Mouse (Mus musculus): ENCODE results near the gene 1810013L24Rik.

- TF ChIP-seq CTCF (IDR thresholded peaks at IDR 0.05; ENCODE audit: borderline replicate concordance, extremely low read depth, insufficient read depth, insufficient read length) (no peak), POLR2A (IDR thresholded peaks at IDR 0.05; ENCODE audit: borderline replicate concordance, extremely low read depth, insufficient read depth, insufficient read length, poor library complexity, severe bottlenecking) (no peak)
These were observed 39.0 kb upstream of the 1810013L24Rik start for GRCm38 (mm10) chr16:8790886-8791285.

All from brain, embryonic 14.5 days (tissue).